Comparison of ENCODE assay signal across 8 mouse cellular contexts in genomic region chr3:51888662-51889433, GRCm38 (mm10).
DNase-seq lines count a peak whose midpoint lies in the region; ATAC-seq and TF ChIP-seq lines count a peak whose summit lies in the region.

No protein-coding gene starts in this region.

- peak overlapping the region; percentile 43 for H3K4me2 ChIP-seq in forebrain, embryonic 11.5 days (ENCODE audit: low read depth, low read length, severe bottlenecking)
- peak overlapping the region; percentile 50 for H3K4me2 ChIP-seq in limb, embryonic 14.5 days (replicated peaks; ENCODE audit: low read depth, low read length, severe bottlenecking)
- H3K4me2 ChIP-seq in stomach, embryonic 14.5 days (replicated peaks; ENCODE audit: low read depth, low read length): peak overlapping the region; percentile 37

- H3K36me3 ChIP-seq in forebrain, embryonic 11.5 days (ENCODE audit: control insufficient read depth, insufficient read depth, low read length): no peaks in the 10 kb centered on the region
- H3K36me3 ChIP-seq in limb, embryonic 14.5 days (ENCODE audit: control insufficient read depth, insufficient read depth, low read length): no peaks in the 10 kb centered on the region
- no peaks in the 10 kb centered on the region for H3K36me3 ChIP-seq in stomach, embryonic 14.5 days (ENCODE audit: control insufficient read depth, insufficient read depth, low read length)

- H3K4me1 ChIP-seq in forebrain, embryonic 11.5 days (replicated peaks; ENCODE audit: control insufficient read depth, insufficient read depth, low read length): peaks cover 20% of the 10 kb centered on the region
- H3K4me1 ChIP-seq in limb, embryonic 14.5 days (ENCODE audit: control insufficient read depth, insufficient read depth, low read length): peaks cover 23% of the 10 kb centered on the region
- H3K4me1 ChIP-seq in stomach, embryonic 14.5 days (ENCODE audit: control insufficient read depth, insufficient read depth, low read length): peaks cover 18% of the 10 kb centered on the region; the same call in 1 of the 2 replicates

- H3K27me3 ChIP-seq in forebrain, embryonic 11.5 days (ENCODE audit: control insufficient read depth, insufficient read depth, low read length): no peaks in the 10 kb centered on the region
- no peaks in the 10 kb centered on the region for H3K27me3 ChIP-seq in limb, embryonic 14.5 days (ENCODE audit: control insufficient read depth, insufficient read depth, low read length)
- H3K27me3 ChIP-seq in stomach, embryonic 14.5 days (ENCODE audit: control insufficient read depth, insufficient read depth, low read length): no peaks in the 10 kb centered on the region

- H3K9me3 ChIP-seq in forebrain, embryonic 11.5 days (ENCODE audit: control insufficient read depth, low read length): no peaks in the 10 kb centered on the region
- no peaks in the 10 kb centered on the region for H3K9me3 ChIP-seq in limb, embryonic 14.5 days (ENCODE audit: control insufficient read depth, low read length)
- no peaks in the 10 kb centered on the region for H3K9me3 ChIP-seq in stomach, embryonic 14.5 days (ENCODE audit: control insufficient read depth, low read depth, low read length)

- ATAC-seq in forebrain, embryonic 11.5 days (replicated peaks; ENCODE audit: low FRiP score): peak; percentile 79
- peak; percentile 57 for ATAC-seq in limb, embryonic 14.5 days (ENCODE audit: low FRiP score, low read depth)
- ATAC-seq in stomach, embryonic 14.5 days (ENCODE audit: insufficient number of reproducible peaks, insufficient read depth, low FRiP score, low read depth): peak; percentile 76

- 9% methylated on average over 20 of the region's 20 CpGs for WGBS in forebrain, embryonic 11.5 days
- 7% methylated on average over 20 of the region's 20 CpGs for WGBS in limb, embryonic 14.5 days
- 14% methylated on average over 20 of the region's 20 CpGs for WGBS in stomach, embryonic 14.5 days

- DNase-seq in layer of hippocampus, adult 2 months (ENCODE audit: low spot score in 2 of 2): no peak
- DNase-seq in layer of hippocampus, adult 11-12 months (ENCODE audit: low spot score): no peak
- peak; percentile 63 for DNase-seq in forebrain, embryonic 11.5 days (ENCODE audit: low spot score)
- peak; percentile 33 for DNase-seq in limb, embryonic 14.5 days (ENCODE audit: low spot score)
- DNase-seq in thymus, postnatal 14 days: no peak
- no peak for DNase-seq in layer of hippocampus, postnatal 36 days
- no peak for DNase-seq in Muller cell, postnatal 12 days (ENCODE audit: inconsistent ontology term)

- H3K4me3 ChIP-seq in layer of hippocampus, adult 2 months: peak overlapping the region; percentile 18
- 0 out of 2 replicates have a peak overlapping the region, but pooled peaks have one; percentile 8 for H3K4me3 ChIP-seq in forebrain, embryonic 11.5 days (ENCODE audit: low read depth, low read length)
- peak overlapping the region; percentile 14; the same call in 1 of the 2 replicates for H3K4me3 ChIP-seq in limb, embryonic 14.5 days (replicated peaks; ENCODE audit: low read length)
- 0 out of 2 replicates have a peak overlapping the region, but pooled peaks have one; percentile 2 for H3K4me3 ChIP-seq in stomach, embryonic 14.5 days (ENCODE audit: low read depth, low read length)

- peak overlapping the region; percentile 69 for H3K27ac ChIP-seq in layer of hippocampus, adult 2 months
- peak overlapping the region; percentile 8; the same call in 1 of the 2 replicates for H3K27ac ChIP-seq in forebrain, embryonic 11.5 days (ENCODE audit: low read depth, low read length)
- H3K27ac ChIP-seq in limb, embryonic 14.5 days (replicated peaks; ENCODE audit: low read depth, low read length): no peak overlapping the region
- peak overlapping the region; percentile 56; the same call in 1 of the 2 replicates for H3K27ac ChIP-seq in stomach, embryonic 14.5 days (ENCODE audit: low read length)

- TF ChIP-seq CTCF in layer of hippocampus, adult 2 months (conservative IDR thresholded peaks at IDR 0.05): no peak

- no peak for TF ChIP-seq POLR2A in limb, embryonic 14.5 days (IDR thresholded peaks at IDR 0.05; ENCODE audit: borderline replicate concordance, extremely low read depth, insufficient read depth, insufficient read length)

- peak overlapping the region; percentile 43 for H3K9ac ChIP-seq in forebrain, embryonic 11.5 days (ENCODE audit: low read length)
- H3K9ac ChIP-seq in limb, embryonic 14.5 days (ENCODE audit: low read depth, low read length, severe bottlenecking): peak overlapping the region; percentile 38; the same call in 1 of the 2 replicates
- no peak overlapping the region for H3K9ac ChIP-seq in stomach, embryonic 14.5 days (replicated peaks; ENCODE audit: low read depth, low read length)

Comparison
In these comparisons a context has a peak if more than half of its experiments do, and no peak if none do; other contexts are left out.
1. DNase-seq: peak in forebrain, embryonic 11.5 days (single experiment) and limb, embryonic 14.5 days (single experiment); none in layer of hippocampus, adult 2 months (0 of 2), layer of hippocampus, adult 11-12 months (single experiment), thymus, postnatal 14 days (single experiment), layer of hippocampus, postnatal 36 days (0 of 2) and Muller cell, postnatal 12 days (single experiment).
2. Peak in every context shown above with its lines, with median percentiles within 50 percentile points of each other: H3K4me3 ChIP-seq, ATAC-seq and H3K4me2 ChIP-seq.